9 mouse cellular contexts compared by ENCODE assay signal in genomic region chr2:158339948-158340564, GRCm38 (mm10). TPM values are rescaled to one million over a fixed set of nuclear protein-coding genes. Genes with fewer than 3 reads are reported as not detected.
DNase-seq lines count a peak whose midpoint lies in the region; ATAC-seq and TF ChIP-seq lines count a peak whose summit lies in the region.
"Had no signal": no experiment of that assay in that cellular context is flagged by ENCODE, and none has a peak within 500 bp of the region (broad histone marks: within the 10 kb centered on the region; RNA-seq: fewer than 3 reads in every experiment).

No protein-coding gene starts in this region.

- no peaks in the 10 kb centered on the region for H3K4me1 ChIP-seq in MEL (ENCODE audit: control insufficient read depth in 1 of 2, insufficient read depth in 2 of 2, low read length in 2 of 2)
- peaks cover 16% of the 10 kb centered on the region for H3K4me1 ChIP-seq in limb, embryonic 10.5 days
- H3K4me1 ChIP-seq: lung, embryonic 15.5 days had no signal

- H3K27ac ChIP-seq in MEL (ENCODE audit: control insufficient read depth, low read depth, low read length) = no peak overlapping the region
- H3K27ac ChIP-seq in limb, embryonic 10.5 days = no peak overlapping the region
- H3K27ac ChIP-seq: lung, embryonic 15.5 days had no signal

- no peaks in the 10 kb centered on the region for H3K9me3 ChIP-seq in MEL (replicated peaks; ENCODE audit: insufficient read depth, low read length)
- no peaks in the 10 kb centered on the region for H3K9me3 ChIP-seq in limb, embryonic 10.5 days (replicated peaks)
- H3K9me3 ChIP-seq: lung, embryonic 15.5 days had no signal

- peak; percentile 82 for TF ChIP-seq RAD21 in MEL (IDR thresholded peaks at IDR 0.05; ENCODE audit: low read depth, low read length)

- no peak for TF ChIP-seq POLR2A in MEL (IDR thresholded peaks at IDR 0.05; ENCODE audit: control insufficient read depth in 1 of 2, insufficient read depth in 1 of 2, low read depth in 1 of 2, low read length in 2 of 2, poor library complexity in 1 of 2)

- H3K4me3 ChIP-seq in MEL (ENCODE audit: control insufficient read depth in 1 of 2, insufficient read depth in 1 of 2, low read depth in 2 of 2, low read length in 2 of 2) = no peak overlapping the region
- H3K4me3 ChIP-seq in limb, embryonic 10.5 days = no peak overlapping the region
- H3K4me3 ChIP-seq: lung, embryonic 15.5 days had no signal

- DNase-seq in kidney, adult 9 months = peak; percentile 50
- DNase-seq in kidney, adult 11 months = no peak
- peak; percentile 73 for DNase-seq in MEL (ENCODE audit: low read depth, low spot score)
- peak; percentile 53 to 77 for DNase-seq in cerebellum, postnatal 4 days (ENCODE audit: low spot score in 2 of 2)
- peak; percentile 19 to 45 for DNase-seq in gastrocnemius, postnatal 36 days
- peak; percentile 73 for DNase-seq in limb, embryonic 10.5 days (ENCODE audit: low spot score)
- no peak for DNase-seq in urinary bladder, adult 18-20 months (ENCODE audit: low spot score in 2 of 2)

- intact Hi-C loops in gastrocnemius, postnatal 36 days (cut with DNase I) = loop anchor here (5.0 kb wide), 2 partner anchors 58 to 133 kb away; no protein-coding TSS in a partner anchor

- no peaks in the 10 kb centered on the region for H3K79me2 ChIP-seq in MEL (ENCODE audit: control insufficient read depth, insufficient read depth, low read length, poor library complexity)

- TF ChIP-seq CTCF in MEL (IDR thresholded peaks at IDR 0.05 in 2 of 3, conservative IDR thresholded peaks at IDR 0.05 in 1 of 3; ENCODE audit: control insufficient read depth in 1 of 3, insufficient read depth in 1 of 3, low read depth in 2 of 3, low read length in 3 of 3, poor library complexity in 1 of 3, severe bottlenecking in 1 of 3) = peak; percentile 79 to 94 (median 93)

- no peaks in the 10 kb centered on the region for H3K36me3 ChIP-seq in MEL (ENCODE audit: control insufficient read depth in 1 of 2, insufficient read depth in 2 of 2, low read length in 2 of 2)
- H3K36me3 ChIP-seq in limb, embryonic 10.5 days = no peaks in the 10 kb centered on the region
- H3K36me3 ChIP-seq: lung, embryonic 15.5 days had no signal

- 0 out of 2 replicates have a peak, but pooled peaks have one; percentile 59 for ATAC-seq in monocyte, adult 5-6 weeks (replicated peaks; ENCODE audit: insufficient number of reproducible peaks, low FRiP score, low TSS enrichment, poor library complexity, severe bottlenecking)

- peaks cover 17 to 20% of the 10 kb centered on the region in 2 experiments for H3K27me3 ChIP-seq in MEL (ENCODE audit: control insufficient read depth in 1 of 2, insufficient read depth in 2 of 2, low read length in 2 of 2)
- H3K27me3 ChIP-seq in limb, embryonic 10.5 days (ENCODE audit: low read depth, poor library complexity, severe bottlenecking) = no peaks in the 10 kb centered on the region

- no peak for TF ChIP-seq EP300 in MEL (IDR thresholded peaks at IDR 0.05; ENCODE audit: low read depth in 1 of 2, low read length in 2 of 2)

- 46% methylated on average over 11 of the region's 11 CpGs for WGBS in limb, embryonic 10.5 days

- H3K9ac ChIP-seq in MEL (ENCODE audit: control insufficient read depth, low read depth, low read length, poor library complexity, severe bottlenecking) = no peak overlapping the region
- H3K9ac ChIP-seq: lung, embryonic 15.5 days had no signal

TF ChIP-seq in MEL, 35 proteins besides CTCF, POLR2A, EP300 and RAD21:
- no peak for TF ChIP-seq MXI1 (IDR thresholded peaks at IDR 0.05; ENCODE audit: low read depth, low read length)
- no peak for TF ChIP-seq TCF12 (IDR thresholded peaks at IDR 0.05; ENCODE audit: low read depth, low read length)
- TF ChIP-seq SMC3 (IDR thresholded peaks at IDR 0.05; ENCODE audit: low read depth, low read length) = peak; percentile 48; the same call in 1 of the 2 replicates
- TF ChIP-seq TAL1 (IDR thresholded peaks at IDR 0.05; ENCODE audit: low read length) = no peak
- TF ChIP-seq RCOR1 (IDR thresholded peaks at IDR 0.05; ENCODE audit: low read depth, low read length) = peak; percentile 67
- no peak for TF ChIP-seq MAZ (IDR thresholded peaks at IDR 0.05; ENCODE audit: low read depth, low read length)
- TF ChIP-seq ZNF384 (IDR thresholded peaks at IDR 0.05; ENCODE audit: low read depth, low read length) = no peak
- peak; percentile 18; the same call in 1 of the 2 replicates for TF ChIP-seq ZC3H11A (IDR thresholded peaks at IDR 0.05; ENCODE audit: low read depth, low read length)
TF ChIP-seq in MEL: peak in this region for 3.

RNA-seq across cellular contexts. Expression of gene Lbp, which starts 33.8 kb away (rescaled TPM):
- total RNA-seq in MEL (2012; rRNA removed) = not detected in 2 replicates
- not detected for polyA plus RNA-seq in MEL (2012; ENCODE audit: insufficient read depth in 1 of 2, insufficient read length in 2 of 2, low read depth in 1 of 2, low replicate concordance in 2 of 2, missing spikeins in 1 of 2)
- total RNA-seq in gastrocnemius, postnatal 36 days (2021) = 1 to 10 TPM; 4.9 to 8.2 TPM
- polyA plus RNA-seq in limb, embryonic 10.5 days (2016; fragmentation: Nextera tagmentation; extraction: Ambion mirVana) = 1.9 and 3.9 TPM in 2 replicates
- total RNA-seq in monocyte, adult 5-6 weeks (2017) = 0.48 to 0.49 TPM in 2 of 3 replicates, not detected in the other

RNA-seq across cellular contexts. Expression of gene Snhg11, which starts 35.4 kb away (rescaled TPM):
- not detected in 2 replicates for total RNA-seq in MEL (2012; rRNA removed)
- polyA plus RNA-seq in MEL (2012; ENCODE audit: insufficient read depth in 1 of 2, insufficient read length in 2 of 2, low read depth in 1 of 2, low replicate concordance in 2 of 2, missing spikeins in 1 of 2) = under 1 TPM in 1 of 2 experiments, not detected in 1; 0.06 TPM
- total RNA-seq in gastrocnemius, postnatal 36 days (2021) = under 1 TPM in 1 of 2 experiments, not detected in 1; 0.05 TPM
- 7.0 TPM in 2 replicates for polyA plus RNA-seq in limb, embryonic 10.5 days (2016; fragmentation: Nextera tagmentation; extraction: Ambion mirVana)
- not detected in 3 replicates for total RNA-seq in monocyte, adult 5-6 weeks (2017)

Comparison
In these comparisons a context has a peak if more than half of its experiments do, and no peak if none do; other contexts are left out.
1. DNase-seq: peak in kidney, adult 9 months (single experiment), MEL (single experiment), cerebellum, postnatal 4 days (2 of 2), gastrocnemius, postnatal 36 days (2 of 2) and limb, embryonic 10.5 days (single experiment); none in kidney, adult 11 months (single experiment) and urinary bladder, adult 18-20 months (0 of 2).